ENCODE assay signal across 26 mouse cellular contexts in the genomic region with DNA sequence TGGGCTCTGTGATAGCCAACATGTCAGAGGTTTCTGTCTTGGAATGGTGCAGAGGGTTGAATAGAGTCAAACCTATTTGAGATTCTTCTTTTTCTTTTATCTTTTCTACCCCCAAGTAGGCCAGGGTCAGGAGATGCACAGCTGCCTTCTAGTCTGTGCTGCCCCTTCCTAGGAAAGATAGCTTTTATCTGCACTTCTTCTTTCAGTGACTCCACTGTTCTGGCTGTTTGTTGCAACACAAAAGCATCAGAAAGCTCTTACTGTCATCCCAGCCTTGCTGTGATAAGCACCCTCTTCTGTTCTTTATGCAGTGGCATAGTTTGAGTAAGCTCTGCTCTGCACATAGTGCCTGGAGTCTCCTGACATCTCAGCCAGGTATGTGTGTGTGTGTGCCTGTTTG.
"Had no signal": no experiment of that assay in that cellular context is flagged by ENCODE, and none has a peak within 500 bp of the region (broad histone marks: within the 10 kb centered on the region; RNA-seq: fewer than 3 reads in every experiment).

No protein-coding gene starts in this region.

- DNase-seq: gastrocnemius, adult 2 months; gastrocnemius, postnatal 10 days; gastrocnemius, postnatal 25 days; heart, adult 11 months; heart, adult 2 months; heart, postnatal 10 days; heart, postnatal 4 days; kidney, adult 11 months; kidney, adult 2 months; kidney, adult 9 months; kidney, postnatal 14 days; kidney, postnatal 36 days; layer of hippocampus, adult 9-11 months; layer of hippocampus, postnatal 36 days; left cerebral cortex, postnatal 4 days had no signal

- H3K9ac ChIP-seq: heart, embryonic 12.5 days; hindbrain, embryonic 13.5 days; hindbrain, embryonic 15.5 days; kidney, embryonic 15.5 days; limb, embryonic 13.5 days; limb, embryonic 15.5 days; liver, embryonic 12.5 days had no signal

- H3K9me3 ChIP-seq: heart, embryonic 10.5 days; heart, embryonic 12.5 days; hindbrain, embryonic 10.5 days; hindbrain, embryonic 13.5 days; hindbrain, embryonic 15.5 days; kidney, embryonic 15.5 days; limb, embryonic 13.5 days; limb, embryonic 15.5 days; liver, embryonic 12.5 days had no signal

- H3K27me3 ChIP-seq: heart, embryonic 12.5 days; hindbrain, embryonic 13.5 days; hindbrain, embryonic 15.5 days; limb, embryonic 13.5 days; limb, embryonic 15.5 days; liver, embryonic 12.5 days had no signal

- ATAC-seq: liver, embryonic 12.5 days had no signal

- H3K27ac ChIP-seq: gastrocnemius, adult 2 months; heart, adult 2 months; heart, embryonic 10.5 days; hindbrain, embryonic 10.5 days; hindbrain, embryonic 13.5 days; hindbrain, embryonic 15.5 days; hindbrain, postnatal 0 days; kidney, embryonic 15.5 days; kidney, postnatal 0 days; limb, embryonic 13.5 days; limb, embryonic 15.5 days; liver, embryonic 12.5 days had no signal

- H3K4me3 ChIP-seq: gastrocnemius, adult 2 months; heart, adult 2 months; heart, embryonic 10.5 days; heart, embryonic 12.5 days; hindbrain, embryonic 10.5 days; hindbrain, embryonic 13.5 days; hindbrain, embryonic 15.5 days; kidney, embryonic 15.5 days; limb, embryonic 13.5 days; limb, embryonic 15.5 days; liver, embryonic 12.5 days had no signal

- H3K36me3 ChIP-seq: heart, embryonic 10.5 days; heart, embryonic 12.5 days; hindbrain, embryonic 10.5 days; hindbrain, embryonic 13.5 days; hindbrain, embryonic 15.5 days; kidney, embryonic 15.5 days; limb, embryonic 13.5 days; limb, embryonic 15.5 days; liver, embryonic 12.5 days had no signal

- H3K4me1 ChIP-seq: heart, embryonic 10.5 days; heart, embryonic 12.5 days; hindbrain, embryonic 10.5 days; hindbrain, embryonic 13.5 days; hindbrain, embryonic 15.5 days; kidney, embryonic 15.5 days; limb, embryonic 13.5 days; limb, embryonic 15.5 days; liver, embryonic 12.5 days had no signal

- H3K4me2 ChIP-seq: heart, embryonic 12.5 days; hindbrain, embryonic 13.5 days; kidney, embryonic 15.5 days; limb, embryonic 13.5 days; limb, embryonic 15.5 days; liver, embryonic 12.5 days had no signal
